Mouse (Mus musculus): ENCODE measurements at regions not wholly inside any gene's neighbourhood (a gene's known extent, or its start where the extent isn't known, plus 50 kb on each side); places are given as distances from the start of the nearest gene placed in this dataset.

- no peak for TF ChIP-seq EP300 (IDR thresholded peaks at IDR 0.05; ENCODE audit: low read depth)
- no peak for TF ChIP-seq CTCF (IDR thresholded peaks at IDR 0.05; ENCODE audit: low read depth)
Measured at GRCm38 (mm10) chr2:11365371-11365770, 188.5 kb downstream of the Pfkfb3 start.

Data from liver, embryonic 14.5 days (tissue).